Mouse (Mus musculus) thymus, adult 2 months (tissue): Measurements from ENCODE around the gene Catspere2. TPM values are rescaled to one million over a fixed set of nuclear protein-coding genes. Genes with fewer than 3 reads are reported as not detected.
"Not testable (repeated sequence)": the region's sequence is repeated elsewhere in the genome, so short reads cannot be mapped to it uniquely, and the experiment has no call there.

ENCODE experiments used
- DNase-seq: peaks from one replicate; pipeline ENCODE4 v3.0.0; 2021
- H3K27ac ChIP-seq: fragments of 200-500 bp; 2 replicates; pipeline ENCODE4 v1.5.1; 2012; ENCODE audit warnings: low read length, control low read depth; ENCODE audit not compliant: control insufficient read depth, insufficient read depth
- H3K27me3 ChIP-seq: fragments of 200-500 bp; 2 replicates; pipeline ENCODE4 v1.6.1; 2012; ENCODE audit warnings: mild to moderate bottlenecking, low read length, moderate library complexity, mixed read lengths; ENCODE audit not compliant: control insufficient read depth, insufficient read depth
- H3K36me3 ChIP-seq: fragments of 200-500 bp; 2 replicates; pipeline ENCODE4 v1.6.1; 2012; ENCODE audit warnings: mild to moderate bottlenecking, low read length, moderate library complexity; ENCODE audit not compliant: control insufficient read depth, insufficient read depth
- H3K4me1 ChIP-seq: fragments of 200-500 bp; replicated peaks from 2 replicates; pipeline ENCODE4 v1.6.1; 2012; ENCODE audit warnings: low read length; ENCODE audit not compliant: control insufficient read depth, insufficient read depth
- H3K4me3 ChIP-seq: fragments of 200-500 bp; 2 replicates; pipeline ENCODE4 v1.5.1; 2012; ENCODE audit warnings: mild to moderate bottlenecking, low read length, control low read depth, moderate library complexity; ENCODE audit not compliant: control insufficient read depth, insufficient read depth
- CTCF ChIP-seq: fragments of 200-500 bp; IDR thresholded peaks from 2 replicates; pipeline ENCODE4 v1.5.1; 2012; ENCODE audit warnings: mild to moderate bottlenecking, control low read depth, low read length, moderate library complexity, borderline replicate concordance; ENCODE audit not compliant: control insufficient read depth, poor library complexity, insufficient read depth; ENCODE audit errors: extremely low read depth
- POLR2A ChIP-seq: fragments of 200-500 bp; IDR thresholded peaks from 2 replicates; pipeline ENCODE4 v1.6.1; 2012; ENCODE audit warnings: mild to moderate bottlenecking, low read length, control low read depth, moderate library complexity; ENCODE audit not compliant: control insufficient read depth, poor library complexity, insufficient read depth; ENCODE audit errors: extremely low read depth
- WGBS: fragments of 180-500 bp; shearing (Covaris S2); methylation state at CpG from one replicate; pipeline ENCODE4 v1.1.7; 2018; 5-methylcytosine and 5-hydroxymethylcytosine counted together
- polyA plus RNA-seq: library from polyadenylated mRNA; depleted of rRNA; stranded (reverse); fragments of >200 nt; gene quantifications from 2 replicates; pipeline ENCODE4 v1.2.3, GENCODE M21; 2012; rRNA removed

The Catspere2 gene
- polyA plus RNA-seq, 1 experiment: 0.27 TPM

- WGBS: 94% methylated on average over 10 of the region's 10 CpGs
- no peaks in the 10 kb centered on the region for H3K4me1 ChIP-seq
- no peak for DNase-seq
- H3K36me3 ChIP-seq: no peaks in the 10 kb centered on the region
- no peak overlapping the region for H3K27ac ChIP-seq
- no peaks in the 10 kb centered on the region for H3K27me3 ChIP-seq
- TF ChIP-seq CTCF: no peak
- TF ChIP-seq POLR2A: no peak
- H3K4me3 ChIP-seq: no peak overlapping the region
Measured at GRCm38 (mm10) chr1:178205701-178206325, 222.6 kb downstream of the Catspere2 start.

- WGBS: 97% methylated on average over 4 of the region's 4 CpGs
Measured at GRCm38 (mm10) chr1:178207856-178208255, 224.6 kb downstream of the Catspere2 start.

GRCm38 (mm10) chr1:178209966-178210365 is 226.7 kb downstream of the Catspere2 start:
- Histone ChIP-seq H3K27me3 (no peaks in the 10 kb centered on the region), H3K4me3 (no peak overlapping the region), H3K36me3 (no peaks in the 10 kb centered on the region), H3K4me1 (no peaks in the 10 kb centered on the region), H3K27ac (no peak overlapping the region)
- no peak for TF ChIP-seq POLR2A
- TF ChIP-seq CTCF: no peak
- no peak for DNase-seq

More at GRCm38 (mm10) chr1:178207856-178208255, 224.6 kb downstream of the Catspere2 start:
- not testable (repeated sequence) for DNase-seq, H3K4me3 ChIP-seq, H3K4me1 ChIP-seq, H3K27me3 ChIP-seq, H3K36me3 ChIP-seq, H3K27ac ChIP-seq

GRCm38 (mm10) chr1:178217157-178217556 is 233.9 kb downstream of the Catspere2 start:
- Histone ChIP-seq H3K36me3 (no peaks in the 10 kb centered on the region), H3K4me1 (no peaks in the 10 kb centered on the region), H3K27me3 (no peaks in the 10 kb centered on the region), H3K27ac (no peak overlapping the region), H3K4me3 (no peak overlapping the region)
- no peak for TF ChIP-seq CTCF
- no peak for TF ChIP-seq POLR2A
- DNase-seq: no peak

GRCm38 (mm10) chr1:178218305-178218704 is 235.1 kb downstream of the Catspere2 start:
- Histone ChIP-seq H3K4me1 (no peaks in the 10 kb centered on the region), H3K27me3 (no peaks in the 10 kb centered on the region), H3K27ac (no peak overlapping the region), H3K36me3 (no peaks in the 10 kb centered on the region), H3K4me3 (no peak overlapping the region)
- DNase-seq: no peak
- no peak for TF ChIP-seq CTCF
- no peak for TF ChIP-seq POLR2A

GRCm38 (mm10) chr1:178219166-178220077 is 236.2 kb downstream of the Catspere2 start:
- WGBS: 95% methylated on average over 5 of the region's 5 CpGs
- Histone ChIP-seq H3K4me1 (no peaks in the 10 kb centered on the region), H3K4me3 (no peak overlapping the region), H3K36me3 (no peaks in the 10 kb centered on the region), H3K27me3 (no peaks in the 10 kb centered on the region), H3K27ac (no peak overlapping the region)
- no peak for DNase-seq
- TF ChIP-seq CTCF (no peak), POLR2A (no peak)

Other genes with a start within 250 kb of the Catspere2 start
- 26.1 and 26.8 TPM in 2 replicates for gene Adss, start 186.9 kb upstream of the Catspere2 start, polyA plus RNA-seq
- 14.8 and 15.7 TPM in 2 replicates for gene Desi2, start 204.0 kb downstream of the Catspere2 start, polyA plus RNA-seq